Mouse (Mus musculus): ENCODE results near the gene Tmem208. TPM values are rescaled to one million over a fixed set of nuclear protein-coding genes. Genes with fewer than 3 reads are reported as not detected.

The Tmem208 gene
- total RNA-seq, 4 experiments from 2014 or later = 23.9 to 28.1 (median 26.0) TPM

DNA sequence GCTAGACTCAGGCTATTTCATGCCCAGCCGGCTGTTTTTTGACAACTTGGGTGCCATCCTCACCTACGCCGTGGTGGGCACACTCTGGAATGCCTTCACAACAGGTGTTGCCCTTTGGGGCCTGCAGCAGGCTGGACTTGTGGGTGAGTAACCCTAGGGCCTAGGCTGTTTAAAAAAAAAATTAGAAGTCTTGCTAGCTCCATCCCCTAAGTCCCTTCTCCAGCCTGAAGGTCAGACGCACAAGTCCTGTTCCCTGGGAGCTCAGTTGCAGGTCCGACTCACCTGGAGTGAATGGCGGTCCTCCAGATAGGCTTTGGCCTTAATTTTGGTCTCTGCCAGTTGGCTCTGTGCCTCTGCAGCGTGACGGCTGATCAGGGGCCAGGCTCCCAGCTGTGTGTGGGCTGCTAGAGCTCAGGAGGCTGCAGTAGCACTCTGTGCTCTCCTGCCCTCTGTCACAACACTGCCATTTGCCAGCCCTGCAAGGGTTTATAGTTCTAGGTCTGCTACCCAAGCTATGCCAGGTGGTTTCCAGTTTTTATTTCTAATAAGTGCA lies 27.5 kb downstream of the Tmem208 start:
- DNase-seq (ENCODE audit: low spot score) = no peak

DNA sequence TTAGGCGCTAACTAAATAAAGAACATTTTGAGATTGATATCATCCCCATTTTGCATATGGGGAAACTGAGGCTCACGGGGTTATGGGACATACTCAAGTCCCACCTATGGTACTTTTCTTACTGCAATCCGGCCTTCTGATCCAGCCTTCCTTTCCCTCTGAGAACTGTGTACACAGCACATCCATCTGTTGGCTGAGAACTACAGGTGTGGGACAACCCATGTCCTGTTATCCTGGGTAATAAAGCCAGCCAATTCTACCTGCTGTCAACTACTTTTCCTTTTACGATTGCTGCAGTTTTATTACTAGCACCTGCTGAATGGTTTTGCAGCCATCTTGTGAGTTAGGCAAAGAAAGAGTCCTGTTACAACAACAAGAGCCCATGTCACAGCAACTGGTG lies 28.4 kb downstream of the Tmem208 start:
- no peak for DNase-seq (ENCODE audit: low spot score)

DNA sequence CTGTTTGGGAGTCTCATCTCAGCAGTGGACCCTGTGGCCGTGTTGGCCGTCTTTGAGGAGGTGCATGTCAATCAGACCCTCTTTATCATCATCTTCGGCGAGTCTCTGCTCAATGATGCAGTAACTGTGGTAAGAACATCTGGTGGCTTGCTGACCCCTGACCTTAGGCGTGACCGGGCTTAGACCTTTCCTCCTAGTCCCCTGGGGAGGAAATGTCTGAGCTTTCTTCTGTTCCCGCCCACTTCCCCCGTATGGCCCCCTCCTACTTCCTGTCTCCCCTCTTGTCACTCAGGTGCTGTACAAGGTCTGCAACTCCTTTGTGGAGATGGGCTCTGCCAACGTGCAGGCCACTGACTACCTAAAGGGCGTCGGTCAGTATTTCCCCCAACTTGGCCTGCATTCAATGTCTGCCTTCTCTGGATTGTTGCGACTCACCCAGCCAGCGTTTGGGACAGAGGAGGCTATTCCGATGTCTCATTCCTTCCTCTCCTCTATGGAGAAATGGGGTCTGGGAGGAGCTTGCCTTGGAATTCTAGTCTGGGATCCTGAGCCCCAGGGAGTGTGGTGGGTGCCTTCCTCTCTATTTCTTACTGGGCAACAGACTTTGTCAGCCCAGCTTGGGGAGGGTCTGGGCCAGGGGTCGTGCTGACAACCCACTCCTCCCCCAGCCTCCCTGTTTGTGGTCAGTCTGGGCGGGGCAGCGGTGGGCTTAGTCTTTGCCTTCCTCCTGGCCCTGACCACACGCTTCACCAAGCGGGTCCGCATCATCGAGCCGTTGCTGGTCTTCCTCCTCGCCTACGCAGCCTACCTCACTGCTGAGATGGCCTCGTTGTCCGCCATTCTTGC lies 29.2 kb downstream of the Tmem208 start:
- DNase-seq (ENCODE audit: low spot score) = peak; percentile 61

DNA sequence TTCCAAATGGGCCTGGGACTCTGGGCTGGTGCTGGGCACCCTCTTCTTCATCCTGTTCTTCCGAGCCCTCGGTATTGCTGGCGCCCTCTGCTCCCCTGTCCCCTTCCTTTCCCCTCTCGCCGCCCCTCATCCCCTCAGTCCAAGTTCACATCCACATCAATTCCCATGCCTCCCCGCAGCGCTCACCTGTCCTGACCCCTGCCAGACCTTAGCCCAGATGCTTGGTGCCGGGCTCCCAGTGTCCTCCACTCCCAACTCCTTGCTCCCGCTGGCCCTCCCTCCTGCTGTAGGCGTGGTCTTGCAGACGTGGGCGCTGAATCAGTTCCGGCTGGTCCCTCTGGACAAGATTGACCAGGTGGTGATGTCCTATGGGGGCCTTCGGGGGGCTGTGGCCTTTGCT lies 30.5 kb downstream of the Tmem208 start:
- DNase-seq (ENCODE audit: low spot score) = no peak

DNA sequence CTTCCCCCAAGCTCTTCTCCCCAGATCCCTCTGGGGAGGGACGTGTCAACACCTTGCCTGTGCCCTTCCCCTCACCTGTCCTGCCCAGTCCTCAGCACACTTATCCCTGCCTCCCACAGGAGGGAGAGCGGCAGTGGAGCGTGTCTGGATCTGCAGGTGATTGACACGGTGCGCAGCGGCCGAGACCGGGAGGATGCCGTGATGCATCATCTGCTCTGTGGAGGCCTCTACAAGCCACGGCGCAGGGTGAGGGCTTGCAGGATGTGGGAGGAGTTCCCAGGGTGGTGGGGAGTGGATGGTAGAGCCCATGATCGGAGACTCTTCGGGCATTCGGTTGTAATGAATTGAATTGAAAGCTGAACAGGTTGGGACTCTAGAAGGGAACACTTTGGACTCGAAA lies 33.1 kb downstream of the Tmem208 start:
- DNase-seq (ENCODE audit: low spot score) = no peak

DNA sequence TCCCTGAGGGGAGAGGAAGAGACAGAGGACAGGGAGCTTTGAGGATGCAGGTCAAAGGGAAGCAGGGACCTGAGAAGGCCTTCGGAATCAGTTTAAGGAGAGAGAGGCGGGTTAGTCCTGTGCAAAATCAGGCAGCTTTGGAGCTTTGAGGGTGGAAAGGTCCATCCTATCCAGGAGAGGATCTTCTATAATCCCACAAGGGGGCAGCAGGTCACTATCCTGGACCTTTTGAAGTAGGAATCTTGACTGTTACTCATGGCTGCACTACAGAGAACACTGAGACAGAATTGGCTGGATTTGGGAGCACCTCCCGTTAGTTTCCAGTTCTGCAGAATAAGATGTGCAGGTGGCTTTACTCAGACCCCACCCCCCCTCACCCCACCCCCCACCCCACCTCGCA lies 33.5 kb downstream of the Tmem208 start:
- DNase-seq (ENCODE audit: low spot score) = no peak

DNA sequence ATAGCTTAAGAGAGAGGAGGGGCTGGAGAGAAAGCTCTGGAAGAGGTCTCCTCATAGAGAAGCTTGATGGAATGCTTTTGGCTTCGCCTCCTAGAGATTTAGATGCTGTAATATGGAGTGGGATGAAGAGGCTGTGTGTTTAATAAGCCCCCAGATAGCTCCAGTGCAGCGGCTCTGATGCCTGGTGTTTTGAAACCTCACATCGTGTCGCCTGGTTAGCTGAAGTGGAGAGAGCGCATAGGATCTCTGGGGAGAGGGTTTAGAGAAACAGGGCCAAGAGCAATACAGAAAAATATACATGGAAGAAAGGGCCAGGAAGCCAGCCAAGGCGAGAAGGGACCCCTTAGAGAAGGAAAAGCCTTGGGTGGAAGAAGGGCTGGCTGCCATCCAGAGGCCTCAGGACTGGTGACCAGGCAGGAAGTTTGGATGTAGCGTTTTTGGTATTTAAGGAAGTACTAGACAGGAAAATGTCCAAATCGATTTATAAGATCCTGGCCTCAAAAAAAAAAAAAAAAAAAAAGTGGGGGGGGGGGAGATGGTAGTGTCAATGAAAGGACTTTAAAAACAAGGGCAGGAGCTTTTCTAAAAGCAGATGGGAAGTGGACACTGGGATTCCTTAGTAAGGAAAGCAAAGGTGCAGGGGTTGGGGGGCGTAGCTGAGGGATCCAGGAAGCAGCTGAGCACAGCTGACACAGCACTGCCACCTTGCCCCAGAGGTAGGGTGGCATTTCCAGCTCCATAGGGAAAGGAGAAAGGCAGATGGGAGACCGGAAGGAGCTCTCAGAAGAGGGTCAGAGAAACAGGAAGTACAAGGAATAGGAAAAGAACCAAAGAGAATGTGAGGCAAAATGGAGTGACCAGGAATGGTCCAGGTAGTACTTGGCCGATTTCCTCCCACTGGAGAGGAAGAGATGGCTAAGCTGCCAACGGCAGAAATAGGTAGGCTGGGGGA lies 35.9 kb downstream of the Tmem208 start:
- DNase-seq (ENCODE audit: low spot score) = peak; percentile 49

DNA sequence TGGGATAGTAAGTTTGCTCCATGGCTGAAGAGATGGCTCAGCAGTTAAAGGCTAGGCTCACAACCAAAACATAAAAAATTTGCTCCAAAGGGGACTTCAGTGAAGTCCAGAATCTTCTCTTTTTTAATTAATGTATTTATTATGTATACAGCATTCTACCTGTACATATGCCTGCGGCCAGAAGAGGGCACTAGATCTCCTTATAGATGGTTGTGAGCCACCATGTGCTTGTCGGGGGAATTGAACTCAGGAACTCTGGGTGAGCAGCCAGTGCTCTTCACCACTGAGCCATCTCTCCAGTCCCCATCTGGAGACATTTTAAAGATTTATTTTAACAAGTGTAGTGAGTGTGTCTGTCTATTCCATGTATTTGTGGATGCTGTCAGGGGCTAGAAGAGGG lies 41.0 kb downstream of the Tmem208 start:
- no peak for DNase-seq (ENCODE audit: low spot score)

DNA sequence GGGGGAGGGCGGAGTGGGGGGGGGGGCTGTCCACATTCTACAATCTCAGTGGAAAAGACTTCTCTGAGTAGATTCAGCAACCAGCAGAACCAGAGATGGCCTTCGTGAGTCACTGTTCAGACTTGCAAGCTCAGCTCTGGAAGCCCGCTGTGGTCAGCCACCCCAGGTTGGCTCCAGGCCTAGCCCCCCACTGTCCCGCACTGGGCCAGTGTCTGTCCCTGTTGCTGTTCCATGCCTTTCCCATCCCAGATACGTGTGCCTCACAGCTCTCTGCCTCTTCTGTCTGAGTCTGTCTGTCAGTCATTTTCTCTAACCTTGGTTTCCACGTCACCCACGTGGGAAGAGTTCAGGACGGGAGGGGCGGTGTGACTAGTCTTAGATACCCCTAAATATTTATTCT lies 46.3 kb downstream of the Tmem208 start:
- DNase-seq (ENCODE audit: low spot score) = no peak

DNA sequence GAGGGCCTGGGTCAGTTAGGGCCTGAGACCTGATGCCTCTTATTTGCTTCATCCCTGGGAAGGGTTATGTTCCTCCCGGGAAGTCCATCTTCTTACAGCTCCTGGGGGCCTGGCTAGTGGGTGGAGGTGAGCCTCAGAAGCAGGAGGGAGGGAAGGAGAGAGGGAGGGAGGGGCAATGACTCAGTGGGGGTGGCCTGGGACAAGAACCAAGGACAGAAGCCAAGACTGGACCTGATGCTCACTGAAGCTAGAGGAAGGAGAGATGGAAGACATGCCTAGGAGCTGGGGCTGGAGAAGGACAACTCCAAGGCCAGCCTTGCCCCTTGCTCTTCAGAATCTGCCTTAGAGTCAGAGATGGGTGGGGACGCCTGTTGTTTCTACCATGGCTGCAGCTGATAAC lies 46.9 kb downstream of the Tmem208 start, which contains the start of gene Plekhg4:
Gene Plekhg4 (plus strand): TSS at position 243 of the 400 bp plus-strand sequence.
- no peak for DNase-seq (ENCODE audit: low spot score)

DNA sequence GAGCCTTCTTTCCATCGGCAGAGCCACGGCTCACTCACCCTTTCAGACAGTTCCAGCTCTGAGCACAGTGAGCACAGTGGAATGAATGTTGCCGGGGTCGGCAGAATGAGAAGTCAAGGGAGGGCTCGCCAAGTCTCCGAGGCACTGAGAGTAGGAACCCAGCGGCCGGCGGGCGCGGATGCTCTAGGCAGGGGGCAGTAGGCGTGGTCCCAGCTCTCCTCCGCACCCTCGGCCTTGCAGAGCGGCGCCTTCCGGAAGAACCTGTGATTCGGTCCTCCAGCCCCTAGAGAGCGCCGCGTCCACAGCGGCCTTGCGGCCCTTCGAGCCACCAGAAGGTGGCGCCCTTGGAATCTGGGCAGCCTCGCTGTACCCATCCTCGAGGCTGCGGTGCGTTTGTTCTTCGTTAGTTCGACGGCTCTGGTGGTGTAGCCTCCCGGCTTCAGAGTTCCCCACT lies 48.4 kb downstream of the Tmem208 start:
- DNase-seq (ENCODE audit: low spot score) = no peak

DNA sequence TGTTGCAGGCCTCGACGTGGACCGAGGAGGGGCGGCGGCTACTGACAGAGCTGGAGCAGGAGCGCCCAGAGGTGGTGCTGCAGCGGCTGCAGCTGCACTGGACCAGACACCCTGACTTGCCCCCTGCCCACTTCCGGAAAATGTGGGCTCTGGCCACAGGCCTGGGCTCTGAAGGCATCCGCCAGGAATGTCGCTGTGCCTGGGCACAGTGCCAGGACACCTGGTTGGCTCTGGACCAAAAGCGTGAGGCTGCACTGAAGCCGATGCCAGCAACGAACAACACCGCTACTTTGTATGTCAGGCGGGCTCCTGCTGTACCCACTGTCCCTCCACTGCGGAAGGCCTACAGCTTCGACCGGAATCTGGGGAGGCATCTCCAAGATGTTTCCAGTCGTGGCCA lies 52.5 kb downstream of the Tmem208 start:
- DNase-seq (ENCODE audit: low spot score) = no peak

DNA sequence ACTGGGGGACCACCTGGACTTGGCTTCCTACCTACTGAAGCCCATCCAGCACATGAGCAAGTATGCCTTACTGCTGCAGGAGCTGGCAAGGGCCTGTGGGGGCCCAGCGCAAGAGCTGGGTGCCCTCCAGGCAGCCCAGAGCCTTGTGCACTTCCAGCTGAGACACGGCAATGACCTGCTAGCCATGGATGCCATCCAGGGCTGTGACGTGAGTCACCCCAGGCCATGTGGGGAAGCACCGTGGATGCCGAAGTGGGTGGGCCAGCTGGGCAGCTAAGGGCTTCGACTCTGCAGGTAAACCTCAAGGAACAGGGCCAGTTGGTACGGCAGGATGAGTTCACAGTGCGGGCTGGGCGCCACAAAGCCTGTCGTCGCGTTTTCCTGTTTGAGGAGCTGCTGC lies 54.2 kb downstream of the Tmem208 start:
- no peak for DNase-seq (ENCODE audit: low spot score)

DNA sequence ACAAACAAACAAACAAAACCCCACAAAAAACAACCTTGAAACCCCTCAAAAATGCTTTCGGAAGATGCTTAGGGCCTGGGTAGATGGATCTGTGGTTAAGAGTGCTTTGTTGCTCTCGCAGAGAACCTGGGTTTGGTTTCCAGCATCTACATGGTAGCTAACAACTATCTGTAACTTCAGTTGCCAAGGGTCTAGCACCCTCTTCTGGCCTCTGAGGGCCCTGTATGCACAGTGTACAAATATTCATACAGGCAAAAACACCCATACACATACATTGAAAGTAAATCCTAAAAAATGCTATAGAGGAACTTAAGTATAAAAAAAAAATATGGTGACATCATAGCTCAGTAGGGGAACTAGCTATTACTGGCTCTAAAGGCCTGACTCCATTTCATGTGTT lies 57.9 kb downstream of the Tmem208 start:
- no peak for DNase-seq (ENCODE audit: low spot score)

Small RNA genes lying within 50 kb of the gene (microRNA-seq; reads per million reads assigned to microRNA genes)
- gene Gm27320 (not detected), gene Mir328 (1,878 reads per million, percentile 87 among the genes with 10 or more reads in this experiment)

Other genes starting within 250 kb of the Tmem208 start
- under 1 TPM in 2 of 4 experiments, not detected in 2; 0.26 to 0.33 TPM for gene Ces3b, start 242.6 kb upstream of the Tmem208 start, total RNA-seq (2022)
- not detected for gene Ces4a, start 194.6 kb upstream of the Tmem208 start, total RNA-seq (2022)
- gene Cbfb, start 155.7 kb upstream of the Tmem208 start, total RNA-seq (2022) = 10 to 100 TPM; 19.2 to 21.8 (median 21.0) TPM
- gene D230025D16Rik, start 101.2 kb upstream of the Tmem208 start, total RNA-seq (2022) = 10 to 100 TPM; 14.4 to 20.9 (median 17.4) TPM
- gene B3gnt9, start 71.2 kb upstream of the Tmem208 start, total RNA-seq (2022) = 1 to 10 TPM; 2.5 to 3.8 (median 3.4) TPM
- 1 to 10 TPM; 3.7 to 5.7 (median 5.2) TPM for gene Tradd, start 61.7 kb upstream of the Tmem208 start, total RNA-seq (2022)
- 1 to 10 TPM; 2.0 to 2.6 (median 2.5) TPM for gene Fbxl8, start 61.7 kb upstream of the Tmem208 start, total RNA-seq (2022)
- 1 to 10 TPM; 3.3 to 5.0 (median 4.5) TPM for gene Hsf4, start 56.6 kb upstream of the Tmem208 start, total RNA-seq (2022)
- 10 to 100 TPM; 23.7 to 28.3 (median 27.1) TPM for gene Nol3, start 50.2 kb upstream of the Tmem208 start, total RNA-seq (2022)
- 1 to 10 TPM; 1.1 to 1.6 (median 1.5) TPM for gene 4931428F04Rik, start 36.5 kb upstream of the Tmem208 start, total RNA-seq (2022)
- gene Exoc3l, start 30.3 kb upstream of the Tmem208 start, total RNA-seq (2022) = 1 to 10 TPM; 3.6 to 6.2 (median 4.8) TPM
- gene E2f4, start 28.7 kb upstream of the Tmem208 start, total RNA-seq (2022) = 10 to 100 TPM; 18.7 to 21.9 (median 21.4) TPM
- 1 to 10 TPM in 3 of 4 experiments, under 1 TPM in 1; 0.75 to 1.8 (median 1.3) TPM for gene Elmo3, start 20.8 kb upstream of the Tmem208 start, total RNA-seq (2022)
- gene Lrrc29, start 76 bp upstream of the Tmem208 start, total RNA-seq (2022) = 1 to 10 TPM in 2 of 4 experiments, under 1 TPM in 2; 0.69 to 1.8 (median 1.1) TPM
- gene Fhod1, start 21.6 kb downstream of the Tmem208 start, total RNA-seq (2022) = 1 to 10 TPM; 5.8 to 8.1 (median 6.3) TPM
- under 1 TPM; 0.41 to 0.79 (median 0.48) TPM for gene Slc9a5, start 22.5 kb downstream of the Tmem208 start, total RNA-seq (2022)
- gene Plekhg4, start 46.9 kb downstream of the Tmem208 start, total RNA-seq (2022) = not detected
- gene Kctd19, start 87.1 kb downstream of the Tmem208 start, total RNA-seq (2022) = under 1 TPM in 3 of 4 experiments, not detected in 1; 0.11 to 0.31 (median 0.28) TPM
- gene Lrrc36, start 87.2 kb downstream of the Tmem208 start, total RNA-seq (2022) = under 1 TPM; 0.19 to 0.56 (median 0.45) TPM
- gene Tppp3, start 145.2 kb downstream of the Tmem208 start, total RNA-seq (2022) = 10 to 100 TPM; 25.8 to 42.5 (median 34.9) TPM
- 10 to 100 TPM; 13.0 to 15.3 (median 13.5) TPM for gene Zdhhc1, start 170.5 kb downstream of the Tmem208 start, total RNA-seq (2022)
- under 1 TPM in 1 of 4 experiments, not detected in 3; 0.22 TPM for gene Hsd11b2, start 192.4 kb downstream of the Tmem208 start, total RNA-seq (2022)
- gene Atp6v0d1, start 239.7 kb downstream of the Tmem208 start, total RNA-seq (2022) = 10 to 100 TPM; 41.6 to 53.8 (median 51.7) TPM